Mouse (Mus musculus): ENCODE results near the gene Hist1h4k.
"Not testable (repeated sequence)": the region's sequence is repeated elsewhere in the genome, so short reads cannot be mapped to it uniquely, and the experiment has no call there.

- TF ChIP-seq CTCF (IDR thresholded peaks at IDR 0.05; ENCODE audit: extremely low read depth, insufficient read length, insufficient replicate concordance, low read depth, low read length) = not testable (repeated sequence)
- TF ChIP-seq POLR2A (IDR thresholded peaks at IDR 0.05; ENCODE audit: low read depth, low read length) = peak; percentile 71; the same call in 1 of the 2 replicates
These were observed 15.2 kb downstream of the Hist1h4k start, which contains the start of gene Hist1h4j for GRCm38 (mm10) chr13:21734906-21735767.
